In genomic region chr5:47837998-47838397, GRCm38 (mm10) we compare ENCODE assay signal across 17 mouse cellular contexts.
DNase-seq lines count a peak whose midpoint lies in the region; ATAC-seq and TF ChIP-seq lines count a peak whose summit lies in the region.
"Had no signal": no experiment of that assay in that cellular context is flagged by ENCODE, and none has a peak within 500 bp of the region (broad histone marks: within the 10 kb centered on the region; RNA-seq: fewer than 3 reads in every experiment).

No protein-coding gene starts in this region.

- no peaks in the 10 kb centered on the region for H3K4me1 ChIP-seq in forebrain, embryonic 15.5 days
- no peaks in the 10 kb centered on the region for H3K4me1 ChIP-seq in forebrain, embryonic 13.5 days
- H3K4me1 ChIP-seq: embryonic facial prominence, embryonic 10.5 days; embryonic facial prominence, embryonic 12.5 days had no signal

- no peak overlapping the region for H3K27ac ChIP-seq in forebrain, embryonic 15.5 days (replicated peaks)
- no peak overlapping the region for H3K27ac ChIP-seq in forebrain, embryonic 13.5 days
- H3K27ac ChIP-seq: embryonic facial prominence, embryonic 10.5 days; embryonic facial prominence, embryonic 12.5 days had no signal

- no peak for TF ChIP-seq POLR2A in brain, embryonic 14.5 days (IDR thresholded peaks at IDR 0.05; ENCODE audit: borderline replicate concordance, extremely low read depth, insufficient read depth, insufficient read length, poor library complexity, severe bottlenecking)

- H3K36me3 ChIP-seq in forebrain, embryonic 15.5 days: no peaks in the 10 kb centered on the region
- no peaks in the 10 kb centered on the region for H3K36me3 ChIP-seq in forebrain, embryonic 13.5 days (ENCODE audit: poor library complexity, severe bottlenecking)
- H3K36me3 ChIP-seq: embryonic facial prominence, embryonic 10.5 days; embryonic facial prominence, embryonic 12.5 days had no signal

- 68% methylated on average over 3 of the region's 3 CpGs for WGBS in forebrain, embryonic 15.5 days
- WGBS in forebrain, embryonic 13.5 days: 90% methylated on average over 3 of the region's 3 CpGs

- no peaks in the 10 kb centered on the region for H3K27me3 ChIP-seq in forebrain, embryonic 15.5 days
- no peaks in the 10 kb centered on the region for H3K27me3 ChIP-seq in forebrain, embryonic 13.5 days
- H3K27me3 ChIP-seq: embryonic facial prominence, embryonic 12.5 days had no signal

- H3K9me3 ChIP-seq in forebrain, embryonic 15.5 days: no peaks in the 10 kb centered on the region
- no peaks in the 10 kb centered on the region for H3K9me3 ChIP-seq in forebrain, embryonic 13.5 days (replicated peaks)
- H3K9me3 ChIP-seq: embryonic facial prominence, embryonic 10.5 days; embryonic facial prominence, embryonic 12.5 days had no signal

- ATAC-seq in forebrain, embryonic 15.5 days (replicated peaks): 0 out of 2 replicates have a peak, but pooled peaks have one; percentile 19
- no peak for ATAC-seq in forebrain, embryonic 13.5 days
- ATAC-seq: forebrain, postnatal 0 days had no signal

- no peak overlapping the region for H3K4me3 ChIP-seq in forebrain, embryonic 15.5 days
- H3K4me3 ChIP-seq in forebrain, embryonic 13.5 days: no peak overlapping the region
- H3K4me3 ChIP-seq: embryonic facial prominence, embryonic 10.5 days; embryonic facial prominence, embryonic 12.5 days had no signal

- no peak for TF ChIP-seq CTCF in brain, embryonic 14.5 days (IDR thresholded peaks at IDR 0.05; ENCODE audit: borderline replicate concordance, extremely low read depth, insufficient read depth, insufficient read length)

- no peak overlapping the region for H3K4me2 ChIP-seq in forebrain, embryonic 15.5 days (replicated peaks)
- H3K4me2 ChIP-seq in forebrain, embryonic 13.5 days: no peak overlapping the region
- H3K4me2 ChIP-seq: embryonic facial prominence, embryonic 12.5 days had no signal

- H3K9ac ChIP-seq in forebrain, embryonic 15.5 days (replicated peaks): no peak overlapping the region
- H3K9ac ChIP-seq in forebrain, embryonic 13.5 days: no peak overlapping the region
- H3K9ac ChIP-seq: embryonic facial prominence, embryonic 12.5 days; forebrain, postnatal 0 days had no signal

- peak; percentile 4 to 8 for DNase-seq in layer of hippocampus, postnatal 36 days
- no peak for DNase-seq in layer of hippocampus, adult 9-11 months
- peak; percentile 66 for DNase-seq in brain, embryonic 14.5 days (ENCODE audit: low read depth)
- no peak for DNase-seq in spleen, postnatal 4 days (ENCODE audit: low spot score in 2 of 2)
- DNase-seq: adrenal gland, adult 2 months; adrenal gland, postnatal 10 days; adrenal gland, postnatal 25 days; cerebellum, adult 11-12 months; cerebellum, adult 2 months; cerebellum, adult 9-10 months; cerebellum, postnatal 10 days; cerebellum, postnatal 25 days; forebrain, postnatal 0 days had no signal

Comparison
In these comparisons a context has a peak if more than half of its experiments do, and no peak if none do; other contexts are left out.
1. DNase-seq: peak in layer of hippocampus, postnatal 36 days (2 of 2) and brain, embryonic 14.5 days (single experiment); none in layer of hippocampus, adult 9-11 months (single experiment) and spleen, postnatal 4 days (0 of 2).